Mouse (Mus musculus): ENCODE measurements at regions not wholly inside any gene's neighbourhood (a gene's known extent, or its start where the extent isn't known, plus 50 kb on each side); places are given as distances from the start of the nearest gene placed in this dataset.

- DNase-seq: no peak
- intact Hi-C loops (cut with DNase I): no loop called here
These were observed 263.8 kb upstream of the Id2 start for GRCm38 (mm10) chr12:25360726-25361125.

GRCm38 (mm10) chr12:25359931-25360330 lies 263.0 kb upstream of the Id2 start:
- intact Hi-C loops (cut with DNase I): no loop called here

GRCm38 (mm10) chr12:25358846-25359525 lies 262.0 kb upstream of the Id2 start:
- DNase-seq: no peak

More at GRCm38 (mm10) chr12:25359931-25360330, 263.0 kb upstream of the Id2 start:
- DNase-seq: no peak

GRCm38 (mm10) chr12:25356774-25357173 lies 259.8 kb upstream of the Id2 start:
- intact Hi-C loops (cut with DNase I): no loop called here
- no peak for DNase-seq

More at GRCm38 (mm10) chr12:25358846-25359525, 262.0 kb upstream of the Id2 start:
- intact Hi-C loops (cut with DNase I): no loop called here

GRCm38 (mm10) chr12:25355217-25355616 lies 258.3 kb upstream of the Id2 start:
- no peak for DNase-seq
- intact Hi-C loops (cut with DNase I): no loop called here

GRCm38 (mm10) chr12:25353402-25353896 lies 256.5 kb upstream of the Id2 start:
- intact Hi-C loops (cut with DNase I): no loop called here
- no peak for DNase-seq

GRCm38 (mm10) chr12:25352160-25352559 lies 255.2 kb upstream of the Id2 start:
- DNase-seq: no peak
- intact Hi-C loops (cut with DNase I): no loop called here

- DNase-seq: peak; percentile 31
- intact Hi-C loops (cut with DNase I): no loop called here
These were observed 247.4 kb upstream of the Id2 start for GRCm38 (mm10) chr12:25344354-25344753.

- intact Hi-C loops (cut with DNase I): no loop called here
- no peak for DNase-seq
These were observed 241.8 kb upstream of the Id2 start for GRCm38 (mm10) chr12:25338771-25339170.

GRCm38 (mm10) chr12:25335930-25336329 lies 239.0 kb upstream of the Id2 start:
- intact Hi-C loops (cut with DNase I): no loop called here

GRCm38 (mm10) chr12:25335069-25335468 lies 238.1 kb upstream of the Id2 start:
- intact Hi-C loops (cut with DNase I): no loop called here
- no peak for DNase-seq

More at GRCm38 (mm10) chr12:25335930-25336329, 239.0 kb upstream of the Id2 start:
- no peak for DNase-seq

- peak; percentile 35 for DNase-seq
- intact Hi-C loops (cut with DNase I): no loop called here
These were observed 235.6 kb upstream of the Id2 start for GRCm38 (mm10) chr12:25332384-25333035.

- no peak for DNase-seq
- intact Hi-C loops (cut with DNase I): no loop called here
These were observed 233.2 kb upstream of the Id2 start for GRCm38 (mm10) chr12:25330004-25330708.

- no peak for DNase-seq
- intact Hi-C loops (cut with DNase I): no loop called here
These were observed 229.0 kb upstream of the Id2 start for GRCm38 (mm10) chr12:25325901-25326300.

- no peak for DNase-seq
- intact Hi-C loops (cut with DNase I): no loop called here
These were observed 226.2 kb upstream of the Id2 start for GRCm38 (mm10) chr12:25323171-25323570.

GRCm38 (mm10) chr12:25320262-25320767 lies 223.4 kb upstream of the Id2 start:
- DNase-seq: no peak
- intact Hi-C loops (cut with DNase I): no loop called here

GRCm38 (mm10) chr12:25319846-25320245 lies 222.9 kb upstream of the Id2 start:
- DNase-seq: no peak
- intact Hi-C loops (cut with DNase I): no loop called here

- intact Hi-C loops (cut with DNase I): no loop called here
- DNase-seq: no peak
These were observed 221.2 kb upstream of the Id2 start for GRCm38 (mm10) chr12:25318072-25318671.

GRCm38 (mm10) chr12:25315969-25316368 lies 219.0 kb upstream of the Id2 start:
- DNase-seq: no peak
- intact Hi-C loops (cut with DNase I): no loop called here

GRCm38 (mm10) chr12:25313212-25313611 lies 216.3 kb upstream of the Id2 start:
- intact Hi-C loops (cut with DNase I): no loop called here
- DNase-seq: no peak

GRCm38 (mm10) chr12:25312390-25312789 lies 215.4 kb upstream of the Id2 start:
- intact Hi-C loops (cut with DNase I): no loop called here

More at GRCm38 (mm10) chr12:25312390-25312789, 215.4 kb upstream of the Id2 start:
- DNase-seq: no peak
